In genomic region chr2:154076271-154076670, GRCm38 (mm10) we compare ENCODE assay signal across 19 mouse cellular contexts. TPM values are rescaled to one million over a fixed set of nuclear protein-coding genes. Genes with fewer than 3 reads are reported as not detected.
DNase-seq lines count a peak whose midpoint lies in the region; ATAC-seq and TF ChIP-seq lines count a peak whose summit lies in the region.
"Had no signal": no experiment of that assay in that cellular context is flagged by ENCODE, and none has a peak within 500 bp of the region (broad histone marks: within the 10 kb centered on the region; RNA-seq: fewer than 3 reads in every experiment).

No protein-coding gene starts in this region.

- TF ChIP-seq CTCF in hindbrain, postnatal 0 days (IDR thresholded peaks at IDR 0.05; ENCODE audit: low read depth): no peak
- no peak for TF ChIP-seq CTCF in CH12.LX (conservative IDR thresholded peaks at IDR 0.05 in 1 of 2, IDR thresholded peaks at IDR 0.05 in 1 of 2; ENCODE audit: low read depth in 2 of 2, low read length in 2 of 2)
- TF ChIP-seq CTCF in brain, embryonic 14.5 days (IDR thresholded peaks at IDR 0.05; ENCODE audit: borderline replicate concordance, extremely low read depth, insufficient read depth, insufficient read length): no peak

- no peak overlapping the region for H3K4me3 ChIP-seq in hindbrain, postnatal 0 days (ENCODE audit: low read length)
- no peak overlapping the region for H3K4me3 ChIP-seq in hindbrain, embryonic 14.5 days (replicated peaks; ENCODE audit: low read length)
- no peak overlapping the region for H3K4me3 ChIP-seq in CH12.LX (replicated peaks in 1 of 3; ENCODE audit: low read depth in 2 of 3, low read length in 2 of 3, poor library complexity in 1 of 3)
- H3K4me3 ChIP-seq: hindbrain, embryonic 15.5 days; limb, embryonic 15.5 days; midbrain, embryonic 15.5 days had no signal

- in situ Hi-C loops in CH12.LX (cut with MboI; ENCODE audit: low pct_ligation_motif_present, low pct_unique_long_range_greater_than_20kb, low sequenced_read_pairs): no loop called here

- no peaks in the 10 kb centered on the region for H3K4me1 ChIP-seq in hindbrain, postnatal 0 days (ENCODE audit: insufficient read depth, low read length)
- no peaks in the 10 kb centered on the region for H3K4me1 ChIP-seq in hindbrain, embryonic 14.5 days (replicated peaks; ENCODE audit: control insufficient read depth, insufficient read depth, low read length)
- no peaks in the 10 kb centered on the region for H3K4me1 ChIP-seq in CH12.LX (ENCODE audit: control insufficient read depth in 1 of 2, insufficient read depth in 2 of 2)
- H3K4me1 ChIP-seq: hindbrain, embryonic 15.5 days; limb, embryonic 15.5 days; midbrain, embryonic 15.5 days had no signal

- H3K27me3 ChIP-seq in hindbrain, postnatal 0 days (ENCODE audit: insufficient read depth, low read length): no peaks in the 10 kb centered on the region
- no peaks in the 10 kb centered on the region for H3K27me3 ChIP-seq in hindbrain, embryonic 14.5 days (ENCODE audit: control insufficient read depth, insufficient read depth, low read length)
- peaks cover 61% of the 10 kb centered on the region for H3K27me3 ChIP-seq in CH12.LX (replicated peaks)
- H3K27me3 ChIP-seq: hindbrain, embryonic 15.5 days; limb, embryonic 15.5 days; midbrain, embryonic 15.5 days had no signal

- H3K9ac ChIP-seq in hindbrain, postnatal 0 days (replicated peaks; ENCODE audit: low read length): no peak overlapping the region
- no peak overlapping the region for H3K9ac ChIP-seq in hindbrain, embryonic 14.5 days
- no peak overlapping the region for H3K9ac ChIP-seq in CH12.LX (ENCODE audit: insufficient read depth, low read depth)
- H3K9ac ChIP-seq: hindbrain, embryonic 15.5 days; limb, embryonic 15.5 days; midbrain, embryonic 15.5 days had no signal

- H3K36me3 ChIP-seq in hindbrain, postnatal 0 days (ENCODE audit: insufficient read depth, low read length): no peaks in the 10 kb centered on the region
- H3K36me3 ChIP-seq in hindbrain, embryonic 14.5 days (replicated peaks; ENCODE audit: control insufficient read depth, insufficient read depth): no peaks in the 10 kb centered on the region
- H3K36me3 ChIP-seq in CH12.LX (replicated peaks in 1 of 2; ENCODE audit: control insufficient read depth in 1 of 2, insufficient read depth in 1 of 2, low read length in 1 of 2): no peaks in the 10 kb centered on the region
- H3K36me3 ChIP-seq: hindbrain, embryonic 15.5 days; limb, embryonic 15.5 days; midbrain, embryonic 15.5 days had no signal

- no peak for TF ChIP-seq EP300 in CH12.LX (IDR thresholded peaks at IDR 0.05; ENCODE audit: low read length)

- DNase-seq in hindbrain, postnatal 0 days (ENCODE audit: low spot score): peak; percentile 5
- no peak for DNase-seq in hindbrain, embryonic 14.5 days (ENCODE audit: low spot score)
- DNase-seq in CH12.LX (ENCODE audit: extremely low read depth): peak; percentile 2
- peak; percentile 5 for DNase-seq in brain, embryonic 14.5 days (ENCODE audit: low read depth)
- DNase-seq in forelimb bud, embryonic 11.5 days (ENCODE audit: low read depth, low spot score): peak; percentile 66
- no peak for DNase-seq in right cerebral cortex, adult 18-20 months
- DNase-seq: cerebellum, adult 9-11 months; gastrocnemius, postnatal 14 days; layer of hippocampus, postnatal 36 days; lung, postnatal 14 days had no signal

- no peak for TF ChIP-seq RAD21 in CH12.LX (IDR thresholded peaks at IDR 0.05; ENCODE audit: low read depth, low read length)

- no peak for TF ChIP-seq POLR2A in CH12.LX (IDR thresholded peaks at IDR 0.05; ENCODE audit: low read depth, low read length)
- no peak for TF ChIP-seq POLR2A in brain, embryonic 14.5 days (IDR thresholded peaks at IDR 0.05; ENCODE audit: borderline replicate concordance, extremely low read depth, insufficient read depth, insufficient read length, poor library complexity, severe bottlenecking)

- H3K9me3 ChIP-seq in hindbrain, postnatal 0 days (ENCODE audit: low read length): no peaks in the 10 kb centered on the region
- no peaks in the 10 kb centered on the region for H3K9me3 ChIP-seq in hindbrain, embryonic 14.5 days (ENCODE audit: control insufficient read depth, low read length)
- peaks cover 2% of the 10 kb centered on the region for H3K9me3 ChIP-seq in CH12.LX (replicated peaks; ENCODE audit: low read length)
- H3K9me3 ChIP-seq: hindbrain, embryonic 15.5 days; limb, embryonic 15.5 days; midbrain, embryonic 15.5 days had no signal

- H3K27ac ChIP-seq in hindbrain, postnatal 0 days: no peak overlapping the region
- H3K27ac ChIP-seq in hindbrain, embryonic 14.5 days: no peak overlapping the region
- no peak overlapping the region for H3K27ac ChIP-seq in CH12.LX (ENCODE audit: insufficient read depth, low read depth)
- H3K27ac ChIP-seq: hindbrain, embryonic 15.5 days; limb, embryonic 15.5 days; midbrain, embryonic 15.5 days had no signal

- ATAC-seq in hindbrain, postnatal 0 days: no peak
- no peak for ATAC-seq in hindbrain, embryonic 14.5 days (ENCODE audit: low FRiP score)
- ATAC-seq in megakaryocyte, adult 5-6 weeks (ENCODE audit: poor library complexity, severe bottlenecking): no peak
- ATAC-seq in inflammation-experienced regulatory T-cells, adult 6 months: no peak
- ATAC-seq: forebrain, embryonic 16.5 days; midbrain, embryonic 15.5 days had no signal

- 34% methylated on average over 2 of the region's 2 CpGs for WGBS in hindbrain, postnatal 0 days
- 38% methylated on average over 2 of the region's 2 CpGs for WGBS in hindbrain, embryonic 14.5 days

- no peaks in the 10 kb centered on the region for H3K79me2 ChIP-seq in CH12.LX (replicated peaks; ENCODE audit: control insufficient read depth, extremely low read depth, insufficient read depth, poor library complexity, severe bottlenecking)

- no peak overlapping the region for H3K4me2 ChIP-seq in hindbrain, postnatal 0 days (ENCODE audit: low read depth, low read length)
- H3K4me2 ChIP-seq in hindbrain, embryonic 14.5 days (replicated peaks): no peak overlapping the region
- H3K4me2 ChIP-seq in CH12.LX (ENCODE audit: insufficient read depth, low read depth, poor library complexity, severe bottlenecking): no peak overlapping the region
- H3K4me2 ChIP-seq: hindbrain, embryonic 15.5 days; limb, embryonic 15.5 days; midbrain, embryonic 15.5 days had no signal

- dilution Hi-C loops in CH12.LX (cut with MboI; ENCODE audit: extremely low pct_ligation_motif_present, extremely low pct_unique_long_range_greater_than_20kb, low sequenced_read_pairs): no loop called here

TF ChIP-seq in CH12.LX, 34 proteins besides CTCF, POLR2A, EP300 and RAD21:
- TF ChIP-seq USF1 (IDR thresholded peaks at IDR 0.05; ENCODE audit: low read depth, low read length) (no peak), TBP (conservative IDR thresholded peaks at IDR 0.05; ENCODE audit: low read depth, low read length) (no peak), CHD1 (IDR thresholded peaks at IDR 0.05; ENCODE audit: low read depth, low read length) (no peak), IRF4 (IDR thresholded peaks at IDR 0.05; ENCODE audit: low read depth, low read length) (no peak), BHLHE40 (IDR thresholded peaks at IDR 0.05; ENCODE audit: low read depth, low read length) (no peak), USF2 (conservative IDR thresholded peaks at IDR 0.05; ENCODE audit: low read depth, low read length) (no peak), CHD2 (IDR thresholded peaks at IDR 0.05; ENCODE audit: low read length) (no peak), MAX (IDR thresholded peaks at IDR 0.05; ENCODE audit: low read length) (no peak)

RNA-seq across cellular contexts. Expression of gene Bpifa3, which starts 53.9 kb away (rescaled TPM):
- not detected in 2 replicates for total RNA-seq in hindbrain, postnatal 0 days (2014; rRNA removed)
- polyA plus RNA-seq in hindbrain, postnatal 0 days (2015; fragmentation: Nextera tagmentation; extraction: Ambion mirVana): not detected in 2 replicates
- polyA plus RNA-seq in hindbrain, embryonic 14.5 days (2014; fragmentation: Nextera tagmentation; extraction: Ambion mirVana): not detected in 2 replicates
- total RNA-seq in CH12.LX (2012; rRNA removed): not detected in 2 replicates
- total RNA-seq in CH12.LX (2014; rRNA removed): not detected in 2 replicates
- not detected in 2 replicates for polyA plus RNA-seq in CH12.LX (2012; ENCODE audit: insufficient read length, low read depth)
- polyA plus RNA-seq in brain, embryonic 14.5 days (2012; rRNA removed): not detected in 2 replicates
- total RNA-seq in megakaryocyte, adult 5-6 weeks (2015): not detected in 2 replicates
- total RNA-seq in megakaryocyte, adult 5-6 weeks (2017): not detected in 2 replicates
- polyA plus RNA-seq in inflammation-experienced regulatory T-cells, adult 6 months (2017; shearing (Covaris generic)): not detected
- total RNA-seq: gastrocnemius, postnatal 14 days; layer of hippocampus, postnatal 36 days had no signal
- polyA plus RNA-seq: forebrain, embryonic 16.5 days; heart, embryonic 14.5 days; hindbrain, embryonic 15.5 days; limb, embryonic 15.5 days; midbrain, embryonic 15.5 days; neural tube, embryonic 14.5 days; thymus, postnatal 0 days had no signal

Comparison
In these comparisons a context has a peak if more than half of its experiments do, and no peak if none do; other contexts are left out.
1. DNase-seq: peak in hindbrain, postnatal 0 days (single experiment), CH12.LX (single experiment), brain, embryonic 14.5 days (single experiment) and forelimb bud, embryonic 11.5 days (single experiment); none in hindbrain, embryonic 14.5 days (single experiment) and right cerebral cortex, adult 18-20 months (single experiment).